Mouse (Mus musculus): ENCODE measurements around the gene Thsd1. TPM values are rescaled to one million over a fixed set of nuclear protein-coding genes. Genes with fewer than 3 reads are reported as not detected.

Gene Thsd1
- polyA plus RNA-seq, 1 experiment: 0.07 TPM

- Histone ChIP-seq H3K4me2 (ENCODE audit: low read depth) (peak overlapping the region; percentile 91), H3K4me3 (peak overlapping the region; percentile 69), H3K36me3 (ENCODE audit: control insufficient read depth, insufficient read depth) (no peaks in the 10 kb centered on the region), H3ac (ENCODE audit: control insufficient read depth, insufficient read length) (peak overlapping the region; percentile 13), H3K79me2 (ENCODE audit: control insufficient read depth, insufficient read depth) (peaks cover 22% of the 10 kb centered on the region), H3K27me3 (ENCODE audit: control insufficient read depth, insufficient read depth, insufficient read length) (no peaks in the 10 kb centered on the region)
- TF ChIP-seq MAX (IDR thresholded peaks at IDR 0.05; ENCODE audit: low read depth) (no peak), CEBPB (IDR thresholded peaks at IDR 0.05; ENCODE audit: insufficient read depth, poor library complexity, severe bottlenecking) (peak; percentile 74; the same call in 1 of the 2 replicates)
Observed at GRCm38 (mm10) chr8:22193432-22194010, 33.6 kb upstream of the Thsd1 start.

GRCm38 (mm10) chr8:22197914-22198313 is 29.2 kb upstream of the Thsd1 start:
- peaks cover 22% of the 10 kb centered on the region for H3K79me2 ChIP-seq (ENCODE audit: control insufficient read depth, insufficient read depth)
- TF ChIP-seq MYOG (IDR thresholded peaks at IDR 0.05; ENCODE audit: control insufficient read depth in 1 of 3, insufficient read depth in 1 of 3, insufficient read length in 2 of 3, low read depth in 2 of 3) (peak in 1 of 3 experiments; percentile 37), CEBPB (IDR thresholded peaks at IDR 0.05; ENCODE audit: insufficient read depth, poor library complexity, severe bottlenecking) (no peak), MYOD1 (IDR thresholded peaks at IDR 0.05; ENCODE audit: control insufficient read depth in 1 of 3, insufficient read length in 2 of 3, low read depth in 2 of 3) (peak in 1 of 3 experiments; percentile 12)
- H3K27me3 ChIP-seq (ENCODE audit: control insufficient read depth, insufficient read depth, insufficient read length): no peaks in the 10 kb centered on the region

GRCm38 (mm10) chr8:22199481-22199880 is 27.6 kb upstream of the Thsd1 start:
- Histone ChIP-seq H3K79me2 (ENCODE audit: control insufficient read depth, insufficient read depth) (peaks cover 10% of the 10 kb centered on the region), H3K4me3 (no peak overlapping the region), H3K4me2 (ENCODE audit: low read depth) (no peak overlapping the region), H3K36me3 (ENCODE audit: control insufficient read depth, insufficient read depth) (peaks cover 9% of the 10 kb centered on the region), H3K27me3 (ENCODE audit: control insufficient read depth, insufficient read depth, insufficient read length) (no peaks in the 10 kb centered on the region), H3ac (ENCODE audit: control insufficient read depth, insufficient read length) (no peak overlapping the region)
- no peak for TF ChIP-seq POLR2AphosphoS2 (IDR thresholded peaks at IDR 0.05; ENCODE audit: insufficient read length, low read depth)

More at GRCm38 (mm10) chr8:22197914-22198313, 29.2 kb upstream of the Thsd1 start:
- H3K36me3 ChIP-seq (ENCODE audit: control insufficient read depth, insufficient read depth): no peaks in the 10 kb centered on the region
- H3K4me2 ChIP-seq (ENCODE audit: low read depth): no peak overlapping the region
- H3ac ChIP-seq (ENCODE audit: control insufficient read depth, insufficient read length): no peak overlapping the region
- H3K4me3 ChIP-seq: no peak overlapping the region

- TF ChIP-seq TCF3 (IDR thresholded peaks at IDR 0.05; ENCODE audit: insufficient read length, low read depth) (no peak), REST (IDR thresholded peaks at IDR 0.05; ENCODE audit: insufficient read depth, insufficient read length) (no peak), E2F4 (IDR thresholded peaks at IDR 0.05; ENCODE audit: insufficient read depth) (no peak), MYOG (IDR thresholded peaks at IDR 0.05; ENCODE audit: control insufficient read depth in 1 of 3, insufficient read depth in 1 of 3, insufficient read length in 2 of 3, low read depth in 2 of 3) (no peak), USF1 (IDR thresholded peaks at IDR 0.05; ENCODE audit: low read depth) (no peak), POLR2AphosphoS2 (IDR thresholded peaks at IDR 0.05; ENCODE audit: insufficient read length, low read depth) (no peak), SRF (IDR thresholded peaks at IDR 0.05; ENCODE audit: control insufficient read depth, insufficient read length, low read depth) (no peak), MYOD1 (IDR thresholded peaks at IDR 0.05; ENCODE audit: control insufficient read depth in 1 of 3, insufficient read length in 2 of 3, low read depth in 2 of 3) (no peak), CEBPB (IDR thresholded peaks at IDR 0.05; ENCODE audit: insufficient read depth, poor library complexity, severe bottlenecking) (no peak), MAX (IDR thresholded peaks at IDR 0.05; ENCODE audit: low read depth) (no peak), TCF12 (IDR thresholded peaks at IDR 0.05; ENCODE audit: insufficient read depth, poor library complexity, severe bottlenecking) (no peak)
Observed at GRCm38 (mm10) chr8:22207535-22207934, 19.6 kb upstream of the Thsd1 start.

GRCm38 (mm10) chr8:22209012-22209411 is 18.1 kb upstream of the Thsd1 start:
- Histone ChIP-seq H3K36me3 (ENCODE audit: control insufficient read depth, insufficient read depth) (peaks cover 16% of the 10 kb centered on the region), H3K79me2 (ENCODE audit: control insufficient read depth, insufficient read depth) (no peaks in the 10 kb centered on the region), H3K4me2 (ENCODE audit: low read depth) (no peak overlapping the region), H3K4me3 (no peak overlapping the region), H3K27me3 (ENCODE audit: control insufficient read depth, insufficient read depth, insufficient read length) (no peaks in the 10 kb centered on the region), H3ac (ENCODE audit: control insufficient read depth, insufficient read length) (no peak overlapping the region)
- no peak for TF ChIP-seq SRF (IDR thresholded peaks at IDR 0.05; ENCODE audit: control insufficient read depth, insufficient read length, low read depth)
- TF ChIP-seq REST (IDR thresholded peaks at IDR 0.05; ENCODE audit: insufficient read depth, insufficient read length): no peak
- TF ChIP-seq TCF12 (IDR thresholded peaks at IDR 0.05; ENCODE audit: insufficient read depth, poor library complexity, severe bottlenecking): no peak

More at GRCm38 (mm10) chr8:22207535-22207934, 19.6 kb upstream of the Thsd1 start:
- Histone ChIP-seq H3K27me3 (ENCODE audit: control insufficient read depth, insufficient read depth, insufficient read length) (no peaks in the 10 kb centered on the region), H3K4me2 (ENCODE audit: low read depth) (no peak overlapping the region), H3ac (ENCODE audit: control insufficient read depth, insufficient read length) (no peak overlapping the region), H3K79me2 (ENCODE audit: control insufficient read depth, insufficient read depth) (no peaks in the 10 kb centered on the region), H3K36me3 (ENCODE audit: control insufficient read depth, insufficient read depth) (peaks cover 23% of the 10 kb centered on the region), H3K4me3 (no peak overlapping the region)

GRCm38 (mm10) chr8:22214826-22215225 is 12.3 kb upstream of the Thsd1 start:
- peaks cover 22% of the 10 kb centered on the region for H3K36me3 ChIP-seq (ENCODE audit: control insufficient read depth, insufficient read depth)
- TF ChIP-seq MYOG (IDR thresholded peaks at IDR 0.05; ENCODE audit: control insufficient read depth in 1 of 3, insufficient read depth in 1 of 3, insufficient read length in 2 of 3, low read depth in 2 of 3): no peak
- no peak for TF ChIP-seq USF1 (IDR thresholded peaks at IDR 0.05; ENCODE audit: low read depth)
- TF ChIP-seq CEBPB (IDR thresholded peaks at IDR 0.05; ENCODE audit: insufficient read depth, poor library complexity, severe bottlenecking): no peak
- no peak for TF ChIP-seq E2F4 (IDR thresholded peaks at IDR 0.05; ENCODE audit: insufficient read depth)
- no peak for TF ChIP-seq TCF12 (IDR thresholded peaks at IDR 0.05; ENCODE audit: insufficient read depth, poor library complexity, severe bottlenecking)
- TF ChIP-seq MYOD1 (IDR thresholded peaks at IDR 0.05; ENCODE audit: control insufficient read depth in 1 of 3, insufficient read length in 2 of 3, low read depth in 2 of 3): no peak
- no peak for TF ChIP-seq REST (IDR thresholded peaks at IDR 0.05; ENCODE audit: insufficient read depth, insufficient read length)
- TF ChIP-seq MAX (IDR thresholded peaks at IDR 0.05; ENCODE audit: low read depth): no peak
- TF ChIP-seq TCF3 (IDR thresholded peaks at IDR 0.05; ENCODE audit: insufficient read length, low read depth): no peak
- no peak for TF ChIP-seq POLR2A (IDR thresholded peaks at IDR 0.05; ENCODE audit: insufficient read length, low read depth)
- no peak for TF ChIP-seq POLR2AphosphoS2 (IDR thresholded peaks at IDR 0.05; ENCODE audit: insufficient read length, low read depth)
- TF ChIP-seq SRF (IDR thresholded peaks at IDR 0.05; ENCODE audit: control insufficient read depth, insufficient read length, low read depth): no peak
- no peak overlapping the region for H3K4me2 ChIP-seq (ENCODE audit: low read depth)
- H3K4me3 ChIP-seq: no peak overlapping the region
- no peaks in the 10 kb centered on the region for H3K79me2 ChIP-seq (ENCODE audit: control insufficient read depth, insufficient read depth)
- no peak overlapping the region for H3ac ChIP-seq (ENCODE audit: control insufficient read depth, insufficient read length)
- no peaks in the 10 kb centered on the region for H3K27me3 ChIP-seq (ENCODE audit: control insufficient read depth, insufficient read depth, insufficient read length)
